Mouse (Mus musculus) liver, embryonic 11.5 days (tissue): ENCODE results near the gene Med20. TPM values are rescaled to one million over a fixed set of nuclear protein-coding genes. Genes with fewer than 3 reads are reported as not detected.

Source experiments
- ATAC-seq: fragments of 200-750 bp; cut with Nextera tagmentation; replicated peaks from 2 replicates; pipeline ENCODE4 v1.8.0; 2017; ENCODE audit warnings: moderate number of reproducible peaks, mild to moderate bottlenecking, moderate TSS enrichment, moderate library complexity; ENCODE audit not compliant: low FRiP score
- DNase-seq: peaks from one replicate; pipeline ENCODE4 v3.0.0-alpha.2; 2017; ENCODE audit warnings: low spot score
- H3K27ac ChIP-seq: fragments of 300-500 bp; sonication (generic); 2 replicates; pipeline ENCODE4 v1.5.1; 2014; ENCODE audit warnings: mild to moderate bottlenecking, low read depth, low read length, control low read depth
- H3K27me3 ChIP-seq: fragments of 300-500 bp; sonication (generic); replicated peaks from 2 replicates; pipeline ENCODE4 v1.6.1; 2014; ENCODE audit warnings: low read length, mixed read lengths; ENCODE audit not compliant: control insufficient read depth, insufficient read depth
- H3K36me3 ChIP-seq: fragments of 300-500 bp; sonication (generic); 2 replicates; pipeline ENCODE4 v1.6.1; 2014; ENCODE audit warnings: mild to moderate bottlenecking, low read length, moderate library complexity, mixed read lengths; ENCODE audit not compliant: control insufficient read depth, insufficient read depth
- H3K4me1 ChIP-seq: fragments of 300-500 bp; sonication (generic); replicated peaks from 2 replicates; pipeline ENCODE4 v1.6.1; 2014; ENCODE audit warnings: low read length, mixed read lengths; ENCODE audit not compliant: control insufficient read depth, insufficient read depth
- H3K4me2 ChIP-seq: fragments of 300-500 bp; sonication (generic); 2 replicates; pipeline ENCODE4 v1.6.1; 2014; ENCODE audit warnings: mild to moderate bottlenecking, control low read depth, moderate library complexity
- H3K4me3 ChIP-seq: fragments of 300-500 bp; sonication (generic); 2 replicates; pipeline ENCODE4 v1.5.1; 2014; ENCODE audit warnings: low read depth, low read length, control low read depth
- H3K9ac ChIP-seq: fragments of 300-500 bp; sonication (generic); 2 replicates; pipeline ENCODE4 v1.6.1; 2014; ENCODE audit warnings: low read depth, low read length, control low read depth
- H3K9me3 ChIP-seq: fragments of 300-500 bp; sonication (generic); 2 replicates; pipeline ENCODE4 v1.6.1; 2016; ENCODE audit warnings: low read length, inconsistent platforms, mixed read lengths; ENCODE audit not compliant: control insufficient read depth
- WGBS: fragments of 180-500 bp; shearing (Covaris S2); extraction: QIAGEN DNeasy Blood & Tissue Kit; methylation state at CpG from one replicate; pipeline ENCODE4 v1.1.7; 2014; 5-methylcytosine and 5-hydroxymethylcytosine counted together
- polyA plus RNA-seq: library from polyadenylated mRNA; unstranded; fragments of >200 nt; fragmentation: Nextera tagmentation; extraction: Ambion mirVana; gene quantifications from 2 replicates; pipeline ENCODE4 v1.2.1, GENCODE M21; 2014

The Med20 gene
- polyA plus RNA-seq, 1 experiment from 2014 or later = 48.9 TPM

DNA sequence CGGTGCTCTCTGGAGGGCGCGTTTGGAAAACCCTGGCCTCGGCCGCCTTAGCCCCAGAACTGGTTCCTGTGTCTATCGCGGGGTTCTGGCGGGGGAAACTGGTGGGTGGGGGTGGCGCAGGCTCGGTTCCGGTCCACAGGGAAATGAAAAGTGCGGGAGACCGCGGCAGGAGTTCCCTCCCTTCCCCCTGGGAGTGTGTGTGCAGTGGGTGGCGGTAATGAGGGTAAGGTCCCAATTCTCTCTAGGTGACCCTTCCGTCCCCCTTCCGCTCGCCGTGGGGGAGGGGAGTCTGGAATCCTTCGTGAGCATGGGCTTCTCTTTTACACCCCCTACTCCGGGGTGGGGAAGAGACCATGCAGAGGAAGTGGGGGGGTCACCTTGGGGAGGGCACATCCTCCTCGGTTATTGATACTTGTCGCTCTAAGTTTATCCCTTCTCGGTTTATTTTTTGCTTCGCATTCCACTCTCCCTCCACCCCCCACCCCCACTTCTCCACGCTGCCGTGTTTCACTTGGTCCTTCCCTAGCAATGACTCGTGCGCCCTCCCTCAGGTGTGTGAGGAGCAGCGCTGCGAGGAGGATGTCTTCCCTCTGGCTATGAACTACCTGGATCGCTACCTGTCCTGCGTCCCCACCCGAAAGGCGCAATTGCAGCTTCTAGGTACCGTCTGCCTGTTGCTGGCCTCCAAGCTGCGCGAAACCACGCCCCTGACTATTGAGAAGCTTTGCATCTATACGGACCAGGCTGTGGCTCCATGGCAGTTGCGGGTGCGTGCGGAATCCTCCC lies 17.0 kb upstream of the Med20 start:
- Histone ChIP-seq H3K4me1 (peaks cover 56% of the 10 kb centered on the region), H3K4me3 (peak overlapping the region; percentile 87)
- ATAC-seq = no peak

DNA sequence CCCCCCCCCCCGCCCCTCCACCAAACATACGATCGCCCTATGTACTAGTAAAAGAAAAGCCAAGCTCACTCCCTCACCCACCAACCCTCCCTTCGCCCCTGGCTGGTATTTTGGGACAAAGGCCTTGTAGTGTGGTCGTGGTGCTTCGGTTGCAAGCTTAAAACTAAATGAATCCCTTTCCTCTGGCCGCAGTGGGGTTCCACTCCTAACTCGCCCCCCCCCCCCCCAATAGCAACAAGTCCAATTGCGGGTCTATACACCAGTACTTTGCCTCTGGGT lies 16.5 kb upstream of the Med20 start:
- Histone ChIP-seq H3K27me3 (no peaks in the 10 kb centered on the region), H3K4me3 (peak overlapping the region; percentile 87), H3K4me2 (peak overlapping the region; percentile 95), H3K9ac (peak overlapping the region; percentile 96), H3K36me3 (peaks cover 29% of the 10 kb centered on the region), H3K4me1 (peaks cover 58% of the 10 kb centered on the region), H3K9me3 (no peaks in the 10 kb centered on the region), H3K27ac (peak overlapping the region; percentile 99)
- ATAC-seq (no peak), DNase-seq (no peak)
- 0% methylated on average over 8 of the region's 9 CpGs for WGBS

More for the DNA sequence above, 17.0 kb upstream of the Med20 start:
- peak; percentile 61 for DNase-seq
- peak overlapping the region; percentile 96 for H3K9ac ChIP-seq
- under 1% methylated on average over 43 of the region's 43 CpGs for WGBS
- H3K4me2 ChIP-seq = peak overlapping the region; percentile 95
- no peaks in the 10 kb centered on the region for H3K27me3 ChIP-seq
- no peaks in the 10 kb centered on the region for H3K9me3 ChIP-seq
- peaks cover 24% of the 10 kb centered on the region for H3K36me3 ChIP-seq
- peak overlapping the region; percentile 99 for H3K27ac ChIP-seq

DNA sequence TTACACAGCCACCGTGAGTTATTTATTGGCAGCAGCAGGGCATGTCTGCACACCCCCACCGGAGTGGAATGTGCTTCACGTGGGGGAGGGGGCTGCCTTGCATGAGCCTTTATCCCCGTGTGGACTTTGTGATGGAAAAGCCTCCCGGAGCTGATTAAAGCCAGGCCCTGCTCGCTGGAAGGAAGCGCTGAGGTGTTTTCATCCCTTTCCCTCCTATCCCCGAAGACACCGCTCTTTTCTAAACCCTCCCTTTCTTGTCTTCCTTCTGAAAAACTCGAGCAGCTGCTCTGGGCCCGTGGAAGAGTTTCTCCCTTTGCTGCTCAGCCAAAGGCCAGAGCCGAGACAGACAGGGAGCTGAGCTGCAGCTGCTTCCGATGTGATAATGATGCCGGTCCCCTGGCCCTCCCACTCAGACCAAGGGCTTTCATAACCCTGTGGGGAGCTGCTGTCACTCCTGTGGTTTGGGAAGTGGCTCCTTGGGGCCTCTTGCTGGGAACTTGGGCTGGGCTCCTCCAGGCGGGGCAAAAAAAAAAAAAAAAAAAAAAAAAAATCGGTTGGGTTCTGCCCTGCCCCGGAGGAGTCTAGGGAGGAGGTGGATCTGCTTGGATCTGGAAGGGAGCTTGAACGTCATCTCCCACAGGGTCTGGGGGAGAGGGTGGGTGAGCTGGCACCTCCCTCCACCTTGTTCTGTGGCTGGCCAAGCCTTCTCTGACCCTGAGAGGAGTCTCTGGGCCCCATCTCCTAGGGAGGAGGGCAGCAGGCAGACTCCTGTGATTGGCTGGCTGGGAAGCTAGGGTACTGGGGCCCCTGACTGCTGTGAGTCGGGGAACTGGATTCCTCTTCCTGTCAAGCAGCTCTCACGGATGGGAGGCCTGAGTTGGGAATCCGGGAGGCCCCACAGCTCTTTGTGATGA lies 15.9 kb upstream of the Med20 start:
- Histone ChIP-seq H3K36me3 (peaks cover 30% of the 10 kb centered on the region), H3K4me3 (peak overlapping the region; percentile 87), H3K9ac (peak overlapping the region; percentile 96), H3K4me1 (peaks cover 58% of the 10 kb centered on the region), H3K9me3 (no peaks in the 10 kb centered on the region), H3K27me3 (no peaks in the 10 kb centered on the region), H3K4me2 (peak overlapping the region; percentile 95), H3K27ac (peak overlapping the region; percentile 99)
- under 1% methylated on average over 20 of the region's 21 CpGs for WGBS
- ATAC-seq = peak; percentile 69
- DNase-seq = peak; percentile 82

DNA sequence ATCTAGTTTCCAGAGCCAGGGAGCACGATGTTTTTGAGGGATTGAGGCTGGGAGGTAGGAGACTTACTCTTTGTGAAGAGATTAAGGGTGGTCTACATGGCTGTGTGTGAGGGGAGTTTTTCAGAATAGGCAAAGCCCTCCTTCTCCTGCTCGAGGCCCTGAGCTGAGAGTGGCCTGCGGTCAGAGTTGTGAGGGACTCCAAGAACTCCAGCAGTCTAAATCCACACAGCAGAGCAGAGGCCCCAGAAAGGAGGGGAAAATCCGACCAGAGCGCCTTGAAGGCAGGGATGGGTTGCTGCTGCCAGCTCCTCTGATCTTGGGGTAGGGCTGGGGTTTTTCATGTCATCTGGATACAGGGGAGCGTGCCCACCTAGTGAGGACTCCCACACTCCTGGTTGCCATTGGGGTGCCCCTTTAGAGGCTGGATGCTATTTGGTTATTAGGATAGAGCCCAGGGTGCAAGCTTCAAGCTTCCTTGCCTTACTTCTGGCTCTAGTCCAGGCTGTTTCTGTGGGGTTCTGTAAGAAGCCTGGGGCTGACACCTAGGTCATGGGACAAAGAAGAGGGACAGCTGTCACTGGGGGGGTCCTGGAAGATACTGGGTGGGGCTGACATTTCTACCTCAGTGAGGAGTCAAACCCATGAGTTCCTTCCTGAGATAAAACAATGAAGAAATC lies 15.1 kb upstream of the Med20 start:
- H3K4me3 ChIP-seq = peak overlapping the region; percentile 87
- H3K36me3 ChIP-seq = peaks cover 36% of the 10 kb centered on the region
- DNase-seq = no peak
- H3K27ac ChIP-seq = peak overlapping the region; percentile 99
- H3K27me3 ChIP-seq = no peaks in the 10 kb centered on the region
- peak overlapping the region; percentile 96 for H3K9ac ChIP-seq
- peak overlapping the region; percentile 95 for H3K4me2 ChIP-seq
- WGBS = 30% methylated on average over 6 of the region's 6 CpGs
- ATAC-seq = no peak
- H3K4me1 ChIP-seq = peaks cover 51% of the 10 kb centered on the region
- no peaks in the 10 kb centered on the region for H3K9me3 ChIP-seq

DNA sequence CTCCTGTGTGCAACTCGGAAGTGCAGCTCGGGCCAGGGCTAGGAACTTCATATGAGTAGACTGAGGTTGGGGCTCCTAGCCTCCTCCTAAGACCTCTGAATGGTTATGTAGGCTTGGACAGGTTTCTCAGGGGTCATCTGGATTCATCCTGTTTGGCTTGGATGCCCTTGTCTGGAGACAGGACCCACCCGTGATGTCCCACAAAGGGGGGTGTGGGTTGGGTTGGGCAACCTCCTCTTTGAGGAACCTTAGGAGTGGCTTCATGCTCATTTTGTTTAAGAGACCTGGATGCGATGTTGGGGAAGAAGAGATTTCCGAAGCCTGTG lies 14.6 kb upstream of the Med20 start:
- Histone ChIP-seq H3K4me2 (peak overlapping the region; percentile 95), H3K9ac (peak overlapping the region; percentile 96), H3K4me1 (peaks cover 46% of the 10 kb centered on the region), H3K9me3 (no peaks in the 10 kb centered on the region), H3K36me3 (peaks cover 41% of the 10 kb centered on the region), H3K27ac (peak overlapping the region; percentile 99), H3K4me3 (peak overlapping the region; percentile 87), H3K27me3 (no peaks in the 10 kb centered on the region)
- no peak for DNase-seq
- ATAC-seq = no peak
- WGBS = 42% methylated on average over 5 of the region's 5 CpGs

DNA sequence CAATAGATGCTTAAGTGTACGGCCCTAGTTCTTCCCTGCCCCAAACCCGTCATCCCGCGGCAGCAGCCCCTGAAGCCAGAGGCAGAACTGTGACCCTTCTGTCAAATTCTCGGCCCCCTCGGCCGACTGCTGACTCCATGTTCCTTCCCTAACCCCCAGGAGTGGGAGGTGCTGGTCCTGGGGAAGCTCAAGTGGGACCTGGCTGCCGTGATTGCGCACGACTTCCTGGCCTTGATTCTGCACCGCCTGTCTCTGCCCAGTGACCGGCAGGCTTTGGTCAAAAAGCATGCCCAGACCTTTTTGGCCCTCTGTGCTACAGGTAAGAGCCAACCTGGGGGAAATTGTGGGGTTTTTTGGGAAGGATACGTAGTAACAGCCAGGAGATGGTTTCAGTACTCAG lies 14.1 kb upstream of the Med20 start:
- WGBS = 56% methylated on average over 13 of the region's 13 CpGs
- H3K9ac ChIP-seq = peak overlapping the region; percentile 96
- H3K36me3 ChIP-seq = peaks cover 45% of the 10 kb centered on the region
- ATAC-seq (no peak), DNase-seq (peak; percentile 40)
- peak overlapping the region; percentile 95 for H3K4me2 ChIP-seq
- no peaks in the 10 kb centered on the region for H3K27me3 ChIP-seq
- H3K4me3 ChIP-seq = peak overlapping the region; percentile 87
- H3K27ac ChIP-seq = peak overlapping the region; percentile 99
- H3K4me1 ChIP-seq = peaks cover 46% of the 10 kb centered on the region
- no peaks in the 10 kb centered on the region for H3K9me3 ChIP-seq

DNA sequence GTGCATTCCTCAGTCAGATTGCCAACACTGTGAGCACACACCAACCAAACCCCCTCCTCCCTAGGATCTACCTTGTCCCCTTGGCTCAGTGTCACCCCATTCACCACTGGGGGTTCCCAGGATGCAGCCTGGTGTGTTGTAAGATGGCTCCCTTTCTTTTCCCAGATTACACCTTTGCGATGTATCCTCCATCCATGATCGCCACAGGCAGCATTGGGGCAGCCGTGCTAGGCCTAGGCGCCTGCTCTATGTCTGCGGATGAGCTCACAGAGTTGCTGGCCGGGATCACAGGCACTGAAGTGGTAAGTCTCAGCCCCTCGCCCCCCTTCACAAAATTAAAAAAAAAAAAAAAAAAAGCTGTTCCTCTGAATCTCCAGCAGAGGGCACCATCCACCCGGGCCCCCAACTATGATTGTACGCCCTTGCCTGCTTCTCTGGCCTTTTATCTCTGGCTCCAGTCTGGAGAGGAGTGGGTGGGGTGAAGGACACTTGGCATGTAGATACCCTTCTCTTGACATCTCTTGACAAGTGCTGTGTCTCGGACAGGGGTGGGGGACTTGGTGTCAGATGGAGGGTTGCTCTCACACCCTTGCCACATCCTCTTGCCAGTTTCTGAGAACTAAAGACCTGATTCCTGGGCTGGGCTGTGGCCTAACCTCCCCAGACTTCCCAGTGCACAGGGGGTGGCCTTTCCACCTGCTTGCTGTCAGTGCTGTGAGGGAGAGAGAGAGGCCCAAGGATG lies 13.4 kb upstream of the Med20 start:
- 22% methylated on average over 10 of the region's 10 CpGs for WGBS
- peak overlapping the region; percentile 87; the same call in 1 of the 2 replicates for H3K4me3 ChIP-seq
- peaks cover 40% of the 10 kb centered on the region for H3K4me1 ChIP-seq

More for the DNA sequence above, 13.4 kb upstream of the Med20 start:
- peak; percentile 73 for ATAC-seq
- Histone ChIP-seq H3K36me3 (peaks cover 50% of the 10 kb centered on the region), H3K27me3 (no peaks in the 10 kb centered on the region), H3K9me3 (no peaks in the 10 kb centered on the region), H3K4me2 (peak overlapping the region; percentile 95), H3K9ac (peak overlapping the region; percentile 96), H3K27ac (peak overlapping the region; percentile 99)
- DNase-seq = peak; percentile 65
